In the genomic region with DNA sequence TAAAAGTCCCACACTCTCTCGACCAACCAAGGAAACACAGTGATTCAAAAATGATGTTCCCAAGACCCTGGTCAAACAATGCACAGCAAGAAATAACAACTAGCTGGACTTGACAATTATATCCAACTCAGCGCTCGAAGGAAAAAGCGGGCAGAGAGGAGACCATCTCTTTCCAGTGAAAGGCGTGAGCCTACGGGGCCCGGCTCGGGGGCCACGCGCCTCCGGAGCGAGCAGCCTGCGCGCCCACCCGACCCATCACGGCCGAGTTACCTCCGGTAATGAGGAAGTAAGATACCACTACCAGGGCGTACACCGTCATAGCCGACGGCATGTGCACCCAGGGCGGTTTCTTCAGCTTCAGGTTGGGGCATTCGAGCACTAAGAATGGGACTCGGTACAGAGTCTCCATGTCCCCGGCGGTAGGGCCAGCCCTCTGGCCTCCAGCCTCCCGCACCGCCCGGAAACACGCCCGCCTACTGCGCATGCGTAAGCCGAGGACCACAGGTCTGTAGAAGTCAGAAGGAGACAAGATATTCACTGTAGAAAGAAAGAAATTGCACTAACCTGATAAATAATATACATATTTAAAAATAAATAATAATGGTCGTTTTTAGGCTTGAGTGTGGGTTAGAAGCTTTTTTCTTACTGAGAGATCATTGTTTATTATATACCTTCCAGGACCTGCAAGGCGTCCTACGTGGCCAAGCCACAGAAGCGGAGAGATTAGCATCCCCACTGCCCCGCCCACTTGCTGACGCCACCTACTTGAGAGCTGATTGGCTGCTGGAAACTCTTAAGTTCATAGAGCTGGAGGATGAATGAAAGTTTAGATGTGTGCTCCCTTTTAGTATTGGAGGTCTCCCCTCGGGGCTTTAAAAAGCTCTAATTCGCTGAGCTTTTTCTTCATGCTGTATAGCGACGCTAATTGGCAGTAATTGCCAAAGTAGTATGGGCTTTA, we compare ENCODE assay signal across 8 mouse cellular contexts. TPM values are rescaled to one million over a fixed set of nuclear protein-coding genes. Genes with fewer than 3 reads are reported as not detected.
DNase-seq lines count a peak whose midpoint lies in the region; ATAC-seq and TF ChIP-seq lines count a peak whose summit lies in the region.

A gene (minus strand): TSS at position 478 of the 958 bp plus-strand sequence.

- TF ChIP-seq CTCF in liver, embryonic 14.5 days (IDR thresholded peaks at IDR 0.05; ENCODE audit: low read depth): no peak
- TF ChIP-seq CTCF in stomach, postnatal 0 days (IDR thresholded peaks at IDR 0.05; ENCODE audit: low read depth): no peak

- TF ChIP-seq EP300 in liver, embryonic 14.5 days (IDR thresholded peaks at IDR 0.05; ENCODE audit: low read depth): peak; percentile 98
- peak; percentile 100 for TF ChIP-seq EP300 in stomach, postnatal 0 days (optimal IDR thresholded peaks at IDR 0.05)

- H3K27ac ChIP-seq in forebrain, embryonic 10.5 days: peak within 1 kb of the TSS; percentile 94
- peak within 1 kb of the TSS; percentile 86 for H3K27ac ChIP-seq in heart, embryonic 15.5 days
- peak within 1 kb of the TSS; percentile 84 for H3K27ac ChIP-seq in liver, embryonic 14.5 days
- peak within 1 kb of the TSS; percentile 79 for H3K27ac ChIP-seq in neural tube, embryonic 11.5 days (ENCODE audit: low read depth, low read length)
- peak within 1 kb of the TSS; percentile 76 for H3K27ac ChIP-seq in stomach, postnatal 0 days (replicated peaks)

- H3K9ac ChIP-seq in heart, embryonic 15.5 days: peak within 1 kb of the TSS; percentile 76
- H3K9ac ChIP-seq in liver, embryonic 14.5 days (replicated peaks): peak within 1 kb of the TSS; percentile 91
- peak within 1 kb of the TSS; percentile 86 for H3K9ac ChIP-seq in neural tube, embryonic 11.5 days (ENCODE audit: low read length)
- peak within 1 kb of the TSS; percentile 76 for H3K9ac ChIP-seq in stomach, postnatal 0 days (ENCODE audit: low read length)

- peak; percentile 91 to 93 for DNase-seq in CD8-positive naive resting alpha-beta T cell, adult 2 months (ENCODE audit: low read depth in 2 of 2, low spot score in 2 of 2)
- peak; percentile 98 for DNase-seq in c-Kit-positive CD71-negative TER-119-negative erythroid progenitor cells, embryonic 14.5 days (ENCODE audit: low read depth)
- DNase-seq in forebrain, embryonic 10.5 days (ENCODE audit: extremely low spot score, low spot score): peak; percentile 92
- peak; percentile 99 for DNase-seq in kidney, postnatal 25 days
- peak; percentile 97 to 98 (median 98) for DNase-seq in liver, embryonic 14.5 days (ENCODE audit: low read depth in 3 of 3, low spot score in 3 of 3)
- peak; percentile 96 for DNase-seq in neural tube, embryonic 11.5 days (ENCODE audit: low spot score)
- DNase-seq in stomach, postnatal 0 days (ENCODE audit: low spot score): peak; percentile 96

- WGBS in forebrain, embryonic 10.5 days: under 1% methylated on average over 45 of the region's 45 CpGs
- WGBS in heart, embryonic 15.5 days: under 1% methylated on average over 45 of the region's 45 CpGs
- under 1% methylated on average over 45 of the region's 45 CpGs for WGBS in liver, embryonic 14.5 days (ENCODE audit: insufficient replicate concordance)
- under 1% methylated on average over 45 of the region's 45 CpGs for WGBS in neural tube, embryonic 11.5 days
- WGBS in stomach, postnatal 0 days: under 1% methylated on average over 45 of the region's 45 CpGs

- peak within 1 kb of the TSS; percentile 69 for H3K4me3 ChIP-seq in forebrain, embryonic 10.5 days
- peak within 1 kb of the TSS; percentile 77 for H3K4me3 ChIP-seq in heart, embryonic 15.5 days
- peak within 1 kb of the TSS; percentile 96 to 97 for H3K4me3 ChIP-seq in liver, embryonic 14.5 days (ENCODE audit: insufficient read depth in 1 of 2, low read depth in 2 of 2, low read length in 2 of 2)
- peak within 1 kb of the TSS; percentile 83 for H3K4me3 ChIP-seq in neural tube, embryonic 11.5 days (ENCODE audit: low read depth, low read length)
- H3K4me3 ChIP-seq in stomach, postnatal 0 days (ENCODE audit: low read depth, low read length): peak within 1 kb of the TSS; percentile 76

- peak within 1 kb of the TSS; percentile 77 for H3K4me2 ChIP-seq in heart, embryonic 15.5 days
- peak within 1 kb of the TSS; percentile 89 for H3K4me2 ChIP-seq in liver, embryonic 14.5 days (ENCODE audit: low read depth)
- H3K4me2 ChIP-seq in neural tube, embryonic 11.5 days (ENCODE audit: low read depth): peak within 1 kb of the TSS; percentile 86
- H3K4me2 ChIP-seq in stomach, postnatal 0 days (replicated peaks; ENCODE audit: low read depth): peak within 1 kb of the TSS; percentile 65

- ATAC-seq in heart, embryonic 15.5 days (replicated peaks; ENCODE audit: insufficient number of reproducible peaks, insufficient read depth, low FRiP score, low read depth): peak; percentile 96
- peak; percentile 97 for ATAC-seq in liver, embryonic 14.5 days (ENCODE audit: insufficient read depth)
- peak; percentile 97 for ATAC-seq in neural tube, embryonic 11.5 days (ENCODE audit: insufficient read depth, low FRiP score, low TSS enrichment)
- peak; percentile 98 for ATAC-seq in stomach, postnatal 0 days (ENCODE audit: low FRiP score, low TSS enrichment)

- H3K27me3 ChIP-seq in forebrain, embryonic 10.5 days (ENCODE audit: poor library complexity, severe bottlenecking): no peaks in the 10 kb centered on the region
- H3K27me3 ChIP-seq in heart, embryonic 15.5 days: no peaks in the 10 kb centered on the region
- H3K27me3 ChIP-seq in liver, embryonic 14.5 days (ENCODE audit: control insufficient read depth, insufficient read depth, low read length): no peaks in the 10 kb centered on the region
- H3K27me3 ChIP-seq in neural tube, embryonic 11.5 days (ENCODE audit: control insufficient read depth, insufficient read depth, low read length): no peaks in the 10 kb centered on the region
- H3K27me3 ChIP-seq in stomach, postnatal 0 days (ENCODE audit: control insufficient read depth, insufficient read depth, low read length): no peaks in the 10 kb centered on the region

- H3K36me3 ChIP-seq in forebrain, embryonic 10.5 days (replicated peaks): peaks cover 26% of the 10 kb centered on the region
- peaks cover 6% of the 10 kb centered on the region; the same call in 1 of the 2 replicates for H3K36me3 ChIP-seq in heart, embryonic 15.5 days
- no peaks in the 10 kb centered on the region; the same call in 1 of the 2 replicates for H3K36me3 ChIP-seq in liver, embryonic 14.5 days (replicated peaks; ENCODE audit: control insufficient read depth, insufficient read depth, low read depth)
- no peaks in the 10 kb centered on the region for H3K36me3 ChIP-seq in neural tube, embryonic 11.5 days (ENCODE audit: control insufficient read depth, insufficient read depth, low read length)
- H3K36me3 ChIP-seq in stomach, postnatal 0 days (ENCODE audit: control insufficient read depth, insufficient read depth, low read length): no peaks in the 10 kb centered on the region

- H3K4me1 ChIP-seq in forebrain, embryonic 10.5 days: peaks cover 25% of the 10 kb centered on the region
- H3K4me1 ChIP-seq in heart, embryonic 15.5 days (replicated peaks): peaks cover 17% of the 10 kb centered on the region
- H3K4me1 ChIP-seq in liver, embryonic 14.5 days (replicated peaks; ENCODE audit: control insufficient read depth in 2 of 2, insufficient read depth in 2 of 2, low read length in 1 of 2): peaks cover 11 to 16% of the 10 kb centered on the region in 2 experiments
- peaks cover 9% of the 10 kb centered on the region for H3K4me1 ChIP-seq in neural tube, embryonic 11.5 days (ENCODE audit: control insufficient read depth, insufficient read depth, low read length)
- H3K4me1 ChIP-seq in stomach, postnatal 0 days (replicated peaks; ENCODE audit: control insufficient read depth, insufficient read depth): no peaks in the 10 kb centered on the region; the same call in 1 of the 2 replicates

- H3K9me3 ChIP-seq in forebrain, embryonic 10.5 days: no peaks in the 10 kb centered on the region
- H3K9me3 ChIP-seq in heart, embryonic 15.5 days (replicated peaks): no peaks in the 10 kb centered on the region
- H3K9me3 ChIP-seq in liver, embryonic 14.5 days (ENCODE audit: control insufficient read depth, low read length): no peaks in the 10 kb centered on the region
- H3K9me3 ChIP-seq in neural tube, embryonic 11.5 days (ENCODE audit: control insufficient read depth, low read length): no peaks in the 10 kb centered on the region
- H3K9me3 ChIP-seq in stomach, postnatal 0 days (ENCODE audit: control insufficient read depth, low read length): no peaks in the 10 kb centered on the region

RNA-seq across cellular contexts. Expression of the gene that starts here (rescaled TPM):
- polyA plus RNA-seq in forebrain, embryonic 10.5 days (2016; fragmentation: Nextera tagmentation; extraction: Ambion mirVana): 330 TPM in 2 replicates
- 200 and 225 TPM in 2 replicates for polyA plus RNA-seq in heart, embryonic 15.5 days (2015; fragmentation: Nextera tagmentation; extraction: Ambion mirVana)
- polyA plus RNA-seq in liver, embryonic 14.5 days (2012; rRNA removed): 88.0 and 101 TPM in 2 replicates
- 211 and 228 TPM in 2 replicates for polyA plus RNA-seq in liver, embryonic 14.5 days (2014; fragmentation: Nextera tagmentation; extraction: Ambion mirVana)
- 319 and 333 TPM in 2 replicates for polyA plus RNA-seq in neural tube, embryonic 11.5 days (2014; fragmentation: Nextera tagmentation; extraction: Ambion mirVana)
- polyA plus RNA-seq in stomach, postnatal 0 days (2015; fragmentation: Nextera tagmentation; extraction: Ambion mirVana): 283 and 300 TPM in 2 replicates

Comparison
In these comparisons a context has a peak if more than half of its experiments do, and no peak if none do; other contexts are left out.
1. Peak in every context shown above with its lines: DNase-seq, ATAC-seq, H3K4me3 ChIP-seq and H3K27ac ChIP-seq.